Mouse (Mus musculus) T-cell, adult 2 months (primary cell): ENCODE results near the gene Akap5.

Source experiments
- DNase-seq: peaks from one replicate; pipeline ENCODE4 v3.0.0; 2022; ENCODE audit warnings: low spot score

The Akap5 gene

GRCm38 (mm10) chr12:76369206-76369977, 44.7 kb downstream of the Akap5 start, which contains the start of gene Zbtb25:
Gene Zbtb25 (minus strand): TSS chr12:76369602.
- DNase-seq, result peak; percentile 93

- peak; percentile 86 for DNase-seq
Measured at GRCm38 (mm10) chr12:76369978-76370830, 45.5 kb downstream of the Akap5 start, which contains the start of gene Zbtb1. Gene Zbtb1 (plus strand): TSS chr12:76370266.

- DNase-seq, result peak; percentile 71
Measured at GRCm38 (mm10) chr12:76370831-76371571, 46.3 kb downstream of the Akap5 start.

GRCm38 (mm10) chr12:76372046-76372445, 47.4 kb downstream of the Akap5 start:
- DNase-seq, result no peak

GRCm38 (mm10) chr12:76372881-76373818, 48.5 kb downstream of the Akap5 start:
- peak; percentile 58 for DNase-seq

- no peak for DNase-seq
Measured at GRCm38 (mm10) chr12:76373991-76374390, 49.3 kb downstream of the Akap5 start.

- no peak for DNase-seq
Measured at GRCm38 (mm10) chr12:76374911-76375310, 50.2 kb downstream of the Akap5 start.

- no peak for DNase-seq
Measured at GRCm38 (mm10) chr12:76375506-76375905, 50.8 kb downstream of the Akap5 start.

GRCm38 (mm10) chr12:76376649-76377048, 52.0 kb downstream of the Akap5 start:
- peak; percentile 76 for DNase-seq

- DNase-seq, result no peak
Measured at GRCm38 (mm10) chr12:76377059-76377458, 52.4 kb downstream of the Akap5 start.

- no peak for DNase-seq
Measured at GRCm38 (mm10) chr12:76377726-76378125, 53.0 kb downstream of the Akap5 start.

GRCm38 (mm10) chr12:76378556-76378955, 53.9 kb downstream of the Akap5 start:
- no peak for DNase-seq

GRCm38 (mm10) chr12:76380151-76380550, 55.5 kb downstream of the Akap5 start:
- DNase-seq, result no peak
